ENCODE assay signal across 8 mouse cellular contexts in genomic region chr11:59662249-59662788, GRCm38 (mm10). TPM values are rescaled to one million over a fixed set of nuclear protein-coding genes. Genes with fewer than 3 reads are reported as not detected.
DNase-seq lines count a peak whose midpoint lies in the region; ATAC-seq lines count a peak whose summit lies in the region.

No protein-coding gene starts in this region.

- ATAC-seq in megakaryocyte progenitor cell, adult 5-6 weeks (replicated peaks; ENCODE audit: poor library complexity), result peak; percentile 98

- peak; percentile 92 for DNase-seq in adipocyte (ENCODE audit: low spot score)
- DNase-seq in embryo, embryonic 10 days (ENCODE audit: low spot score), result peak; percentile 97
- peak; percentile 91 for DNase-seq in gastrocnemius, postnatal 10 days
- DNase-seq in induced T-regulatory cell, adult 2 months (ENCODE audit: low read depth), result peak; percentile 91
- peak; percentile 89 to 96 for DNase-seq in left cerebral cortex, adult 9 months (ENCODE audit: low spot score in 2 of 2)
- peak; percentile 95 for DNase-seq in right cerebral cortex, postnatal 14 days
- DNase-seq in urinary bladder, postnatal 36 days (ENCODE audit: low spot score in 2 of 2), result peak; percentile 89 to 97

RNA-seq across cellular contexts. Expression of gene Mprip, which starts 1.2 kb away (rescaled TPM):
- total RNA-seq in gastrocnemius, postnatal 10 days (2021), result 100 to 1,000 TPM; 139 to 166 TPM
- total RNA-seq in megakaryocyte progenitor cell, adult 5-6 weeks (2015), result 32.2 and 36.8 TPM in 2 replicates
- total RNA-seq in megakaryocyte progenitor cell, adult 5-6 weeks (2017), result 69.9 and 72.6 TPM in 2 replicates

Comparison
In these comparisons a context has a peak if more than half of its experiments do, and no peak if none do; other contexts are left out.
1. Peak in every context shown above with its lines: DNase-seq and ATAC-seq.